In the genomic region with DNA sequence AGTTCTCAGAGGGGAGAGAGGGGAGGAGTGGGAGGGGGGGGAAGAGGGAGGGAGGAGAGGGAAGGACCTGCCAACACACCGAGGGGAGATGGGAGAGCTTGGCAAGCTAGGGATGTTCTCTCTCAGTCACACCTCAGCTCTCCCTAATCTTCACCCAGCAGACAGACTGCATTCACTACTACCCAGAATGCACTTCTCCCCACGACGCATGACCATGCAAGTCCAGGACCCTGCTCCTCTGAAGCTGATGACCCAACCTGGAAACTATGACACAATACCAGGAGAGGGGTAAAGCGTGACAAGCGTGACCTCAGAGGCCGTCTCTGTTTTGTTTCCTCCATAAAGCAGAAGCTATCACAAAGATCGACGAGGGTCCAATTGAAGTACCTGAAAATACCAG, we compare ENCODE assay signal across 17 mouse cellular contexts.
DNase-seq lines count a peak whose midpoint lies in the region; ATAC-seq and TF ChIP-seq lines count a peak whose summit lies in the region.
"Had no signal": no experiment of that assay in that cellular context is flagged by ENCODE, and none has a peak within 500 bp of the region (broad histone marks: within the 10 kb centered on the region; RNA-seq: fewer than 3 reads in every experiment).

No protein-coding gene starts in this region.

- TF ChIP-seq CTCF in liver, embryonic 14.5 days (IDR thresholded peaks at IDR 0.05; ENCODE audit: low read depth) = no peak
- TF ChIP-seq CTCF in layer of hippocampus, adult 2 months (conservative IDR thresholded peaks at IDR 0.05) = no peak

- no peak overlapping the region for H3K4me2 ChIP-seq in liver, embryonic 12.5 days
- H3K4me2 ChIP-seq in liver, embryonic 14.5 days (ENCODE audit: low read depth) = no peak overlapping the region
- H3K4me2 ChIP-seq: embryonic facial prominence, embryonic 12.5 days; hindbrain, embryonic 12.5 days; kidney, embryonic 15.5 days; limb, embryonic 13.5 days had no signal

- peak overlapping the region; percentile 4; the same call in 1 of the 2 replicates for H3K27ac ChIP-seq in liver, embryonic 12.5 days
- H3K27ac ChIP-seq in liver, embryonic 14.5 days = no peak overlapping the region
- H3K27ac ChIP-seq in layer of hippocampus, adult 2 months = no peak overlapping the region
- H3K27ac ChIP-seq: embryonic facial prominence, embryonic 12.5 days; hindbrain, embryonic 12.5 days; left cerebral cortex, adult 2 months; limb, embryonic 13.5 days had no signal

- TF ChIP-seq EP300 in liver, embryonic 14.5 days (IDR thresholded peaks at IDR 0.05; ENCODE audit: low read depth) = no peak

- no peaks in the 10 kb centered on the region for H3K27me3 ChIP-seq in liver, embryonic 12.5 days (replicated peaks)
- no peaks in the 10 kb centered on the region for H3K27me3 ChIP-seq in liver, embryonic 14.5 days (ENCODE audit: control insufficient read depth, insufficient read depth, low read length)
- H3K27me3 ChIP-seq: embryonic facial prominence, embryonic 12.5 days; hindbrain, embryonic 12.5 days; kidney, embryonic 15.5 days; limb, embryonic 13.5 days had no signal

- H3K4me1 ChIP-seq in liver, embryonic 12.5 days = peaks cover 91% of the 10 kb centered on the region
- peaks cover 0 to 32% of the 10 kb centered on the region in 2 experiments for H3K4me1 ChIP-seq in liver, embryonic 14.5 days (replicated peaks; ENCODE audit: control insufficient read depth in 2 of 2, insufficient read depth in 2 of 2, low read length in 1 of 2)

- no peaks in the 10 kb centered on the region for H3K9me3 ChIP-seq in liver, embryonic 12.5 days (replicated peaks)
- no peaks in the 10 kb centered on the region for H3K9me3 ChIP-seq in liver, embryonic 14.5 days (ENCODE audit: control insufficient read depth, low read length)
- H3K9me3 ChIP-seq: embryonic facial prominence, embryonic 12.5 days; hindbrain, embryonic 12.5 days; kidney, embryonic 15.5 days; limb, embryonic 13.5 days had no signal

- DNase-seq in liver = no peak
- DNase-seq in liver, embryonic 14.5 days (ENCODE audit: low read depth in 3 of 3, low spot score in 3 of 3) = peak in 1 of 3 experiments; percentile 35
- DNase-seq in layer of hippocampus, adult 2 months (ENCODE audit: low spot score in 2 of 2) = no peak
- no peak for DNase-seq in natural killer cell, adult 2 months (ENCODE audit: low spot score in 2 of 2)
- DNase-seq in urinary bladder, postnatal 14 days (ENCODE audit: low spot score) = no peak
- DNase-seq: cerebellum, postnatal 25 days; gastrocnemius, postnatal 10 days; lung, postnatal 36 days; midbrain, embryonic 14.5 days; thymus, postnatal 36 days had no signal

- H3K9ac ChIP-seq in liver, embryonic 12.5 days = no peak overlapping the region
- H3K9ac ChIP-seq in liver, embryonic 14.5 days (replicated peaks) = no peak overlapping the region
- H3K9ac ChIP-seq: embryonic facial prominence, embryonic 12.5 days; hindbrain, embryonic 12.5 days; kidney, embryonic 15.5 days; limb, embryonic 13.5 days had no signal

- 48% methylated on average over 8 of the region's 8 CpGs for WGBS in liver, embryonic 12.5 days (ENCODE audit: insufficient replicate concordance)
- 51% methylated on average over 8 of the region's 8 CpGs for WGBS in liver, embryonic 14.5 days (ENCODE audit: insufficient replicate concordance)

- no peak overlapping the region for H3K4me3 ChIP-seq in liver, embryonic 12.5 days
- no peak overlapping the region for H3K4me3 ChIP-seq in liver, embryonic 14.5 days (ENCODE audit: insufficient read depth in 1 of 2, low read depth in 2 of 2, low read length in 2 of 2)
- H3K4me3 ChIP-seq in layer of hippocampus, adult 2 months = no peak overlapping the region
- H3K4me3 ChIP-seq: embryonic facial prominence, embryonic 12.5 days; hindbrain, embryonic 12.5 days; kidney, embryonic 15.5 days; left cerebral cortex, adult 2 months; limb, embryonic 13.5 days had no signal

- peaks cover 14% of the 10 kb centered on the region; the same call in 1 of the 2 replicates for H3K36me3 ChIP-seq in liver, embryonic 12.5 days
- H3K36me3 ChIP-seq in liver, embryonic 14.5 days (replicated peaks; ENCODE audit: control insufficient read depth, insufficient read depth, low read depth) = no peaks in the 10 kb centered on the region
- H3K36me3 ChIP-seq: embryonic facial prominence, embryonic 12.5 days; hindbrain, embryonic 12.5 days; kidney, embryonic 15.5 days; limb, embryonic 13.5 days had no signal

- peak; percentile 58; the same call in 1 of the 2 replicates for ATAC-seq in liver, embryonic 12.5 days
- ATAC-seq in granulocyte monocyte progenitor cell, adult 5-6 weeks (replicated peaks; ENCODE audit: poor library complexity, severe bottlenecking) = peak; percentile 77
- peak; percentile 46; the same call in 1 of the 2 replicates for ATAC-seq in liver, embryonic 14.5 days (ENCODE audit: insufficient read depth)
